Mouse (Mus musculus) lung, adult 18-20 months (tissue): ENCODE measurements at regions not wholly inside any gene's neighbourhood (a gene's known extent, or its start where the extent isn't known, plus 50 kb on each side); places are given as distances from the start of the nearest gene placed in this dataset.

Source experiments
- DNase-seq, 2 experiments: peaks; one replicate each; pipeline ENCODE4 v3.0.0; 2022; ENCODE audit warnings: mixed read lengths in 2 of 2

- DNase-seq = no peak
Measured at GRCm38 (mm10) chr10:46345315-46345714, 767.7 kb downstream of the Hace1 start.

GRCm38 (mm10) chr10:46349613-46350012, 772.0 kb downstream of the Hace1 start:
- no peak for DNase-seq

GRCm38 (mm10) chr10:46350196-46350595, 772.6 kb downstream of the Hace1 start:
- DNase-seq = no peak

- DNase-seq = no peak
Measured at GRCm38 (mm10) chr10:46356775-46357174, 779.1 kb downstream of the Hace1 start.

DNA sequence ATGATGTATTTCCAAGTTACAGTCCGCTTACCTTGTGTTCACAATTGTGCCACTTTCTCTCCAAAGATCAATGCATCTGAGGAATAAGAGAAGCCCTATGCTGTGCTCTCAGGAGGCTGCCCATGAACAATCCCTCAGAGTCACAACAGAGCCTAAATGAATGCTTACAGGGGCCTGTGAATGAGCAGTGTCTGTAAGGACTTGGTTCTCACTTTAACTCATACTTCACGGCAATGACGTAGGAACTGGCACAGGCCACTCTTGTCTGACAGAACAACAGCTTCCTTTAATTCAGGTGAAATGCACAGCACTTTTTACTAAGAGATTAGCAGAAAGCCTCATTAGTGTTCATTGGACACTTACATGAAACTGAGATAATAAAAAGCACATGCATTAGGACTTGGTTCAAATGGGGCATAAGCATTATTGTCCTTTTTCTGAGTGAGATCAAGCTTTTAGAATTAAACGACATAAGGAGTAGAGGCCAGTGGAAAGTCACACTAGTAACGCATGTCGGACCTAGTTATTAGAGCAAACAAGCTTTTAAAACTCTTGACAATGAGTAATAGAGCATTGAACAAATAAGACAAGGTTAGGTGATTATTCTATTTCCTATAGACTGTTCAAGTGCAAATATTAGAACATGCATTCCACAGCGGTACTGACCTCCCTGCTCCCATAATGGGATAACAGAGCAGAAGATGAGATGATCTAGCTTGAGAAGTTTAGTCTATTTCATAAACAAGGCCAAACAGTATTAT, 796.3 kb downstream of the Hace1 start:
- DNase-seq = no peak

GRCm38 (mm10) chr10:46374646-46375045, 797.0 kb downstream of the Hace1 start:
- DNase-seq = no peak

- no peak for DNase-seq
Measured at GRCm38 (mm10) chr10:46397089-46397488, 819.5 kb downstream of the Hace1 start.

DNA sequence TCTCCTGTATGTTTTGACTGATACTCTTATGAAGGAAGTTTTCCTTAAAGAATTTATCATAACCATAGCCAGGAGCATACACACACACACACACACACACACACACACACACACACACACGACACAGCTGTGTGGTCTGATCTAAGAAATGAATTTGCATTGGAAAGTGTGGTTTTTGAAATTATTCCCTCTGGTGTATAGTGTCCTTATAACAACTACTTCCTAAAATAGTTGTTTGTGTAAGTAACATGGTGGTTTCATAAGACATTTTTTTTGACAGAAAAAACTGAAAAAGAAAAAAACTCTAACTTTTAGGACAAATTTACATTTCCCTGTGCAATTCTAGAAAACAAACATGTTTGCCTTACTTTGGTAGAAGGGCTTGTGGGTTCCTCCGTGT, 826.3 kb downstream of the Hace1 start:
- DNase-seq = no peak
